Mouse (Mus musculus) liver, embryonic 12.5 days (tissue): ENCODE data around the gene Psmc2. TPM values are rescaled to one million over a fixed set of nuclear protein-coding genes. Genes with fewer than 3 reads are reported as not detected.

Source experiments
- ATAC-seq: fragments of 200-750 bp; cut with Nextera tagmentation; 2 replicates; pipeline ENCODE4 v1.8.0; 2017; ENCODE audit warnings: moderate number of reproducible peaks, mild to moderate bottlenecking, moderate library complexity
- H3K27ac ChIP-seq: fragments of 300-500 bp; sonication (generic); 2 replicates; pipeline ENCODE4 v1.5.1; 2016; ENCODE audit warnings: mild to moderate bottlenecking
- H3K27me3 ChIP-seq: fragments of 300-500 bp; sonication (generic); replicated peaks from 2 replicates; pipeline ENCODE4 v1.6.1; 2016; ENCODE audit warnings: mild to moderate bottlenecking, moderate library complexity
- H3K36me3 ChIP-seq: fragments of 300-500 bp; sonication (generic); 2 replicates; pipeline ENCODE4 v1.6.1; 2016; ENCODE audit warnings: mild to moderate bottlenecking, moderate library complexity
- H3K4me1 ChIP-seq: fragments of 300-500 bp; sonication (generic); 2 replicates; pipeline ENCODE4 v1.6.1; 2016
- H3K4me2 ChIP-seq: fragments of 300-500 bp; sonication (generic); 2 replicates; pipeline ENCODE4 v1.6.1; 2016; ENCODE audit warnings: mild to moderate bottlenecking, moderate library complexity
- H3K4me3 ChIP-seq: fragments of 300-500 bp; sonication (generic); 2 replicates; pipeline ENCODE4 v1.5.1; 2016; ENCODE audit warnings: mild to moderate bottlenecking, moderate library complexity
- H3K9ac ChIP-seq: fragments of 300-500 bp; sonication (generic); 2 replicates; pipeline ENCODE4 v1.6.1; 2016; ENCODE audit warnings: mild to moderate bottlenecking, moderate library complexity
- H3K9me3 ChIP-seq: fragments of 300-500 bp; sonication (generic); replicated peaks from 2 replicates; pipeline ENCODE4 v1.6.1; 2016; ENCODE audit warnings: mild to moderate bottlenecking, moderate library complexity
- WGBS: fragments of 180-500 bp; shearing (Covaris S2); methylation state at CpG from one replicate; pipeline ENCODE4 v1.1.7; 2016; ENCODE audit not compliant: insufficient replicate concordance; 5-methylcytosine and 5-hydroxymethylcytosine counted together
- polyA plus RNA-seq: library from polyadenylated mRNA; unstranded; fragments of >200 nt; fragmentation: Nextera tagmentation; extraction: Ambion mirVana; gene quantifications from 2 replicates; pipeline ENCODE4 v1.2.1, GENCODE M21; 2016

Psmc2 gene
- polyA plus RNA-seq, 1 experiment from 2014 or later = 188 TPM

DNA sequence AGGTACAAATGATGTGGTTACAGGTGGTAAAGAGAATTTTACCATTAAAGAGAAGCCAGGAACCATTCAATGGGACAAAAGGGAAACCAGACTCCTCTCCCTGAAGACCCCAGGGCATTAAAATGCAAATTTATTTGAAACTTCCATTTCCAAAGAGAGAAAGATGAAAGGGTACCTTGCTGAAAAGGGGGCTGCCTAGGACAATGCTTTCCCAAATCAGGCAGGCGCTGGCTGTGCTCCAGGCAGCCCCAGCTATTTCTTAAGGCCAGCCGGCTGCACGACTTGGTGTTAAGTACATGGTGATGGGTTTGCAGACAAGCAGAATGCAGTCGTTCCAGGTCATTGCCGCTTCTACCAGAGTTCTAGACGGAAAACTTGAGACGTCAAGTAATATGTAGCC, 41.3 kb downstream of the Psmc2 start:
- H3K4me3 ChIP-seq = no peak overlapping the region
- H3K36me3 ChIP-seq = no peaks in the 10 kb centered on the region
- no peaks in the 10 kb centered on the region for H3K27me3 ChIP-seq
- ATAC-seq = no peak
- no peak overlapping the region for H3K9ac ChIP-seq
- no peaks in the 10 kb centered on the region for H3K4me1 ChIP-seq
- no peak overlapping the region for H3K27ac ChIP-seq
- no peaks in the 10 kb centered on the region for H3K9me3 ChIP-seq
- no peak overlapping the region for H3K4me2 ChIP-seq
- WGBS = 57% methylated on average over 7 of the region's 7 CpGs

- Histone ChIP-seq H3K36me3 (no peaks in the 10 kb centered on the region), H3K4me3 (no peak overlapping the region), H3K27ac (no peak overlapping the region), H3K9me3 (no peaks in the 10 kb centered on the region), H3K9ac (no peak overlapping the region), H3K4me1 (no peaks in the 10 kb centered on the region), H3K27me3 (no peaks in the 10 kb centered on the region), H3K4me2 (no peak overlapping the region)
- WGBS = 26% methylated on average over 6 of the region's 6 CpGs
- ATAC-seq = no peak
Observed at GRCm38 (mm10) chr5:21827643-21828042, 42.6 kb downstream of the Psmc2 start.

DNA sequence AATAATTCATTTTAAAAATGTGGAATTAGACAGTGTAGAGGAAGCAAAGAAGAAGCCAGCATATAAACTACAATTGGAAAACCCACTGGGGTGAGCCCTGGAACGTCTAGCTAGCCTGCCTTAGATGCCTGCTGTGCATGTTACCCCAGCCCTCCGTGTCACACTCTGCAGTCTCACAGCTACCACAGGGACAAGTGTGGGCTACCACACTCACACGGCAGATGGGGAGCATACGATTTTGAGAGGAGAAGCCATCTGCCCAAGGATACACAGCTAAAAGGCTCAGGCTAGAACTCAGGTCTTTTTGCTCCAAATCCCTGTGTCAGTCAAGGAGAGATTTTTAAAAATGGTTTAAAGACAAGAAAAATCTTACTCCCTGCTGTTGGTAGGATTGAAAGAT, 43.8 kb downstream of the Psmc2 start:
- Histone ChIP-seq H3K27ac (no peak overlapping the region), H3K4me1 (no peaks in the 10 kb centered on the region), H3K4me2 (no peak overlapping the region), H3K4me3 (no peak overlapping the region), H3K36me3 (no peaks in the 10 kb centered on the region), H3K9me3 (no peaks in the 10 kb centered on the region), H3K27me3 (no peaks in the 10 kb centered on the region), H3K9ac (no peak overlapping the region)
- ATAC-seq = no peak
- WGBS = 36% methylated on average over 4 of the region's 4 CpGs

GRCm38 (mm10) chr5:21831761-21832160, 46.7 kb downstream of the Psmc2 start:
- 63% methylated on average over 3 of the region's 3 CpGs for WGBS
- H3K4me1 ChIP-seq = no peaks in the 10 kb centered on the region
- H3K27me3 ChIP-seq = no peaks in the 10 kb centered on the region

GRCm38 (mm10) chr5:21844676-21845075, 59.6 kb downstream of the Psmc2 start:
- ATAC-seq = no peak
- Histone ChIP-seq H3K27ac (no peak overlapping the region), H3K4me1 (0 out of 2 replicates have a peak, but pooled peaks cover 3% of the 10 kb centered on the region), H3K9me3 (no peaks in the 10 kb centered on the region), H3K4me2 (no peak overlapping the region), H3K36me3 (no peaks in the 10 kb centered on the region), H3K27me3 (no peaks in the 10 kb centered on the region), H3K9ac (no peak overlapping the region), H3K4me3 (no peak overlapping the region)
- WGBS = 51% methylated on average over 4 of the region's 4 CpGs

More at GRCm38 (mm10) chr5:21831761-21832160, 46.7 kb downstream of the Psmc2 start:
- H3K4me2 ChIP-seq = no peak overlapping the region
- H3K9ac ChIP-seq = no peak overlapping the region
- H3K27ac ChIP-seq = no peak overlapping the region
- no peak for ATAC-seq
- H3K36me3 ChIP-seq = no peaks in the 10 kb centered on the region
- no peak overlapping the region for H3K4me3 ChIP-seq
- H3K9me3 ChIP-seq = no peaks in the 10 kb centered on the region

- Histone ChIP-seq H3K27me3 (no peaks in the 10 kb centered on the region), H3K4me3 (no peak overlapping the region)
Observed at GRCm38 (mm10) chr5:21846616-21847290, 61.7 kb downstream of the Psmc2 start.

GRCm38 (mm10) chr5:21847438-21847837, 62.4 kb downstream of the Psmc2 start:
- Histone ChIP-seq H3K9ac (no peak overlapping the region), H3K36me3 (no peaks in the 10 kb centered on the region), H3K4me2 (no peak overlapping the region), H3K9me3 (no peaks in the 10 kb centered on the region), H3K4me3 (no peak overlapping the region), H3K27me3 (no peaks in the 10 kb centered on the region), H3K4me1 (0 out of 2 replicates have a peak, but pooled peaks cover 3% of the 10 kb centered on the region), H3K27ac (no peak overlapping the region)
- ATAC-seq = no peak
- 54% methylated on average over 6 of the region's 6 CpGs for WGBS

More at GRCm38 (mm10) chr5:21846616-21847290, 61.7 kb downstream of the Psmc2 start:
- Histone ChIP-seq H3K4me2 (no peak overlapping the region), H3K36me3 (no peaks in the 10 kb centered on the region), H3K4me1 (0 out of 2 replicates have a peak, but pooled peaks cover 3% of the 10 kb centered on the region), H3K9ac (no peak overlapping the region), H3K27ac (no peak overlapping the region), H3K9me3 (no peaks in the 10 kb centered on the region)
- no peak for ATAC-seq
- whole genome bisulfite sequencing = 52% methylated on average over 20 of the region's 20 CpGs

DNA sequence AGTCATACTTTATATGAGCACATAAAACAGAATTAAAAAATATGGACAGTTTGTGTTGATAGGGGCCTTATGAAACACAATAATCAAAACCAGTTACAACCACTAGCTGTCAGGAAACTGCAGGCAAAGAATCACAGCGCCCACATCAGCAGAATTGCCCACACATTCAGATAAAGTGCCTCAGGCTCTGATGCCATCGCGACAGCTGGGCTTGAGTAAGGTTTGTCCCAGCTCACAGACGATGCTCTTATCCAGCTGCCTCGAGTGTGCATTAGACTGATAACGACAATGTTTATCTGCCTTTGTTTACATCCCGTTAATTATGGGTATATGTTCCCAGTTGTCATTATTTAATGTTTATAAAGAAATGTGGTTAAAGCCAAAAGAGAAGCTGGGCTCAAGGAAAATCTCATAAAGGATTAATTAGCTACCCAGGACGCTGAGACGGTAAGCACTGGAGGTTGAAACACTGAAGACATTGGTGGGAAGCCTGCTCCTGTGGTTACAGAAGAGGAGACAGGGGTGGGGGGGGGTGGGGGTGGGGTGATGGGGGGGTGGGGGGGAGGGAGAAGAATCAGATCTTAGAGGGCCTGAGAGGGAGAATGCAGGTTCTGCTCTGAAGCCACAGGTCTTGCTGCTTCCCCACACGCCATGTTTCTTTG, 66.7 kb downstream of the Psmc2 start:
- Histone ChIP-seq H3K36me3 (no peaks in the 10 kb centered on the region), H3K9ac (no peak overlapping the region), H3K27ac (no peak overlapping the region), H3K9me3 (no peaks in the 10 kb centered on the region), H3K4me3 (no peak overlapping the region), H3K4me2 (no peak overlapping the region), H3K4me1 (0 out of 2 replicates have a peak, but pooled peaks cover 2% of the 10 kb centered on the region), H3K27me3 (no peaks in the 10 kb centered on the region)
- 30% methylated on average over 10 of the region's 10 CpGs for WGBS
- no peak for ATAC-seq

Other genes starting within 250 kb of the Psmc2 start
- 1.6 and 2.2 TPM in 2 replicates for gene Lrrc17, start 241.7 kb upstream of the Psmc2 start, polyA plus RNA-seq
- gene Fbxl13, start 139.6 kb upstream of the Psmc2 start, polyA plus RNA-seq = 0.06 and 0.23 TPM in 2 replicates
- 10.6 and 11.8 TPM in 2 replicates for gene Armc10, start 139.5 kb upstream of the Psmc2 start, polyA plus RNA-seq
- 1.6 and 2.1 TPM in 2 replicates for gene Napepld, start 83.9 kb upstream of the Psmc2 start, polyA plus RNA-seq
- gene Pmpcb, start 48.1 kb upstream of the Psmc2 start, polyA plus RNA-seq = 49.2 and 53.7 TPM in 2 replicates
- 66.6 and 67.6 TPM in 2 replicates for gene Dnajc2, start within 50 bp of the Psmc2 start, polyA plus RNA-seq
- gene Slc26a5, start 80.3 kb downstream of the Psmc2 start, polyA plus RNA-seq = not detected in 2 replicates